Mouse (Mus musculus): ENCODE measurements around the gene Hoxa5.

DNA sequence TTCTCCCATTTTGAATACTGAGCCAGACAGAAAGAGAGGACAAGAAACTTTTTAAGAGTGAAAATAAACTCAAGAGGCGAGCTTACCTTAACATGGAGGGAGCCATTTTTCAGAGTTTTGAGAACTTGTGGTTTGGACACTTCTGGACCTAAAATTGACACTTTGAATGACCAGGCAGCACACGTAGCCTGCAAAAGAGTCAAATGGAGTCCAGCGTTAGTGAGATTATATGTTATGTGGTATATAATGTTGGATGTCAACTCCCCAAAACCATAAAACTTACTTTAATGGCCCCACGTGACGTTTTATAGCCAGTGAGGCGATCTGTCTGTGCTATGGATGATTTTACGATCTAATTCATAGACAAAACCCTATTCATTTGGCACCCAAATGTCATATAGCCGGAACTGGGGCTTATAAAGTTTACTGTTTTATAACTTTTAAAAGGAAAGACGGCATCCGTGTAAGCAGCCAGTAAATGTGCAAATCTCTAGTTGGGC, 3.6 kb downstream of the Hoxa5 start:
- no peak for TF ChIP-seq MYC (IDR thresholded peaks at IDR 0.05; ENCODE audit: low read depth, low read length)
- TF ChIP-seq ETS1 (conservative IDR thresholded peaks at IDR 0.05; ENCODE audit: low read depth, low read length) = no peak
- TF ChIP-seq POLR2A (IDR thresholded peaks at IDR 0.05; ENCODE audit: low read depth, low read length) = no peak
- no peak for TF ChIP-seq ELF1 (IDR thresholded peaks at IDR 0.05; ENCODE audit: low read depth, low read length)
